Mouse (Mus musculus) liver, adult 2 months (tissue): ENCODE measurements around the gene Gzma.

Experiments used
- CTCF ChIP-seq: fragments of 200-500 bp; IDR thresholded peaks from 2 replicates; pipeline ENCODE4 v1.5.1; 2011; ENCODE audit warnings: low read depth, low read length, control low read depth
- POLR2A ChIP-seq: fragments of 200-500 bp; IDR thresholded peaks from 2 replicates; pipeline ENCODE4 v1.6.1; 2011; ENCODE audit warnings: low read length, control low read depth; ENCODE audit not compliant: insufficient read depth; ENCODE audit errors: extremely low read depth

DNA sequence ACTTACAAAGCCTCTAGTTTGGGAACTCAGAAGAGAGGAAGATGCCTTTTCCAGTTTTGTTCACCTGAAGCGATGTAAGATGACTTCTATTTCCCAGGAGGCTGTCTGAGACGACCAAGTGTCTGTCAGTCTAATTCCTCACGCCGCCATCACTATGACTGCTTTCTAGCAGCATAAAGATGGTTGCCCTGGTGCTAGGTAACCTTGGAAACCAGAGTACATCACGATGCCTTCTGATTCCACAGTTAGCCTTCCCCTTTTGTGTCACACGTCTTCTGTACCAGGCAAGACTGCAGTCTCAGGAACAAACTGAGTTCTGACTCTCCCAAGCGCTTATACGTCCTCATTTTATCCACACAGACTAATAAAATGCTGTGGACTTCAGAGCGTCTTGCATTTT, 21.8 kb downstream of the Gzma start:
- no peak for TF ChIP-seq POLR2A
- no peak for TF ChIP-seq CTCF
